Mouse (Mus musculus): ENCODE data around the gene Vmo1.
"Not testable (repeated sequence)": the region's sequence is repeated elsewhere in the genome, so short reads cannot be mapped to it uniquely, and the experiment has no call there.

Gene Vmo1

GRCm38 (mm10) chr11:70514288-70514687, at the start of gene Vmo1:
TSS of gene Vmo1 (minus strand) at chr11:70514616.
- no peak for DNase-seq

- peak; percentile 70 to 77 for DNase-seq
Measured at GRCm38 (mm10) chr11:70563470-70564275, 49.3 kb upstream of the Vmo1 start.

- DNase-seq = no peak
Measured at GRCm38 (mm10) chr11:70562995-70563469, 48.6 kb upstream of the Vmo1 start.

- peak; percentile 91 to 95 for DNase-seq
Measured at GRCm38 (mm10) chr11:70562287-70562994, 48.0 kb upstream of the Vmo1 start, which contains the start of gene Mink1. TSS of gene Mink1 (plus strand) at chr11:70562881.

GRCm38 (mm10) chr11:70561937-70562286, 47.5 kb upstream of the Vmo1 start:
- DNase-seq = no peak

- no peak for DNase-seq
Measured at GRCm38 (mm10) chr11:70557545-70557944, 43.1 kb upstream of the Vmo1 start.

- DNase-seq = no peak
Measured at GRCm38 (mm10) chr11:70553940-70554339, 39.5 kb upstream of the Vmo1 start.

- DNase-seq = no peak
Measured at GRCm38 (mm10) chr11:70551526-70551925, 37.1 kb upstream of the Vmo1 start.

- DNase-seq = no peak
Measured at GRCm38 (mm10) chr11:70544496-70544895, 30.1 kb upstream of the Vmo1 start.

- DNase-seq = no peak
Measured at GRCm38 (mm10) chr11:70541415-70541814, 27.0 kb upstream of the Vmo1 start.

GRCm38 (mm10) chr11:70540928-70541327, 26.5 kb upstream of the Vmo1 start:
- DNase-seq = no peak

GRCm38 (mm10) chr11:70539877-70540587, 25.6 kb upstream of the Vmo1 start, which contains the start of gene Pld2:
TSS of gene Pld2 (plus strand) at chr11:70540064.
- peak; percentile 93 to 96 for DNase-seq

GRCm38 (mm10) chr11:70539423-70539822, 25.0 kb upstream of the Vmo1 start:
- DNase-seq = no peak

GRCm38 (mm10) chr11:70532839-70533238, 18.4 kb upstream of the Vmo1 start, which contains the start of gene Gm40193:
TSS of gene Gm40193 (minus strand) at chr11:70532939.
- no peak for DNase-seq

- not testable (repeated sequence) for DNase-seq
Measured at GRCm38 (mm10) chr11:70531065-70531464, 16.6 kb upstream of the Vmo1 start.

- no peak for DNase-seq
Measured at GRCm38 (mm10) chr11:70528610-70529009, 14.2 kb upstream of the Vmo1 start.

- DNase-seq = no peak
Measured at GRCm38 (mm10) chr11:70526211-70526610, 11.8 kb upstream of the Vmo1 start.

- no peak for DNase-seq
Measured at GRCm38 (mm10) chr11:70525726-70526125, 11.3 kb upstream of the Vmo1 start.

- peak; percentile 92 to 94 for DNase-seq
Measured at GRCm38 (mm10) chr11:70525184-70525678, 10.8 kb upstream of the Vmo1 start, which contains the start of gene Psmb6. TSS of gene Psmb6 (plus strand) at chr11:70525367.

- no peak for DNase-seq
Measured at GRCm38 (mm10) chr11:70524782-70525181, 10.4 kb upstream of the Vmo1 start.

- DNase-seq = not testable (repeated sequence)
Measured at GRCm38 (mm10) chr11:70523306-70523989, 9.0 kb upstream of the Vmo1 start.

- peak; percentile 42 to 64 for DNase-seq
Measured at GRCm38 (mm10) chr11:70520178-70520769, 5.9 kb upstream of the Vmo1 start.
